Mouse (Mus musculus): ENCODE data around the gene Kcnk4.

Kcnk4 gene

DNA sequence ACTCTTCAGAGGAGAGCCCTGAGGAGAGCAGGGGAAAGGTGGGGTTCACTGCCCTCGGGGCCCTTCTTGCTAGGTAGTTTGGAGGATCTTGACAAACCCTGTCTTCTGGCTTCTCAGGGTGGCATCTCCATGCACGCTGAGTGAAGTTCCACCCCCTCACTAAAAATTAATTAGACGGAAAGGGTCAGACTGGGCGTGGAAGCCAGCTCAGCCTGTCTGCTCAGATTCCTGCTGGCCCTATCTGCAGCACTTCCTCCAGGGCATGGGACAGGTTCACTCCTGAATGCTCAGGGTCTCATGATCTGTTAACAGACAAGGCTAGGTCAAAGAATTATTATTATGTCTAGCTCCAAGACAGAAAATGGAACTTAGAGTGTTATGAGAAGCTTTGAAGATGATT, 41.8 kb downstream of the Kcnk4 start:
- DNase-seq (ENCODE audit: low spot score in 2 of 2): no peak

DNA sequence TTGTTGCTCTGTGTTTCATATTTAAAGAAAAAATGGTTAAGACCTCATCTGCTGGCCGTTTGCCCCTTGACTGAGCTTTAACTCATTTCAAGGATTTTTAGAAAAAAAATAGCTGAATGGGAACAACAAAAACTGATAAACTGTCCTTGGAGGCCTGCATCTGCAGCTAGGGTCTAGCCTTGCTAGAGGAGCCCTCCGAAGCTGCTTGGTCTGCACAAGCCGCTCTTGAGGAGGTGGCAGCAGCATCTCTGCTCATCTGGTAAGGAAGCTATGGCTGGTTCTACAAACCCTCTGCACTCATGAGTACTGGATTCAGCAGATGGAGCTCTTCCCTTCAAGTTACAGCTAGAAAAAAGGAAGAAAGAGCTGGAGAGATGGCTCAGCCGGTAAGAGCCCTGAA, 56.4 kb downstream of the Kcnk4 start:
- no peak for DNase-seq (ENCODE audit: low spot score in 2 of 2)

DNA sequence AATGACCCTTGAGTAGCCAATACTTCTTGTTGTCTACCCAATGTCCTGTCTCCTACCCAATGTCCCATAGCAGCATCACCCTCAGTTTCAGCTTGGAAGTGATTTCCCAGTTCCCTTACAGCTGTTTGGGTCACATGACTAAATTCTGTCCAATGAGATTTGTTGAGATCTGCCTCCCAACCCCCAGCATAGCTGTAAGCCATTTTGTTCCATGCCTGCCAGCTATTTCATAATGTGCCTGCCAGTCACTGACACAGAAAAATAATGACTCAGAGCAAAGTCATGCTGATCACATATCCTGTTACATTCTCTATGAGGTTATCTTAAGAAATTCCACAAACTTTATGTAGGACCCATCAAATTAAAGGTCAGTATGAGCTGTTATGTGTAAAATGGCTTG, 57.5 kb downstream of the Kcnk4 start:
- DNase-seq (ENCODE audit: low spot score in 2 of 2): no peak

- DNase-seq (ENCODE audit: low spot score in 2 of 2): no peak
Observed at GRCm38 (mm10) chr19:6875834-6876233, 58.5 kb downstream of the Kcnk4 start.

- no peak for DNase-seq (ENCODE audit: low spot score in 2 of 2)
Observed at GRCm38 (mm10) chr19:6874257-6874656, 60.1 kb downstream of the Kcnk4 start.

Measured in left cerebral cortex, adult 9 months (tissue).